Mouse (Mus musculus) gastrocnemius, postnatal 4 days (tissue): ENCODE data around the gene Scand1. TPM values are rescaled to one million over a fixed set of nuclear protein-coding genes. Genes with fewer than 3 reads are reported as not detected.

ENCODE experiments used
- DNase-seq, 2 experiments: peaks; one replicate each; pipeline ENCODE4 v3.0.0; 2021 to 2022; ENCODE audit warnings: low spot score in 2 of 2, mixed read lengths in 2 of 2
- total RNA-seq, 2 experiments: library from RNA; stranded (reverse); gene quantifications; 2 replicates each; pipeline ENCODE4 v1.2.3; 2021

The Scand1 gene
- total RNA-seq, 2 experiments from 2014 or later, result 63.7 to 76.2 TPM

GRCm38 (mm10) chr2:156310455-156310854 is 2.0 kb downstream of the Scand1 start:
- no peak for DNase-seq

- DNase-seq, result no peak
These were observed 2.6 kb downstream of the Scand1 start for GRCm38 (mm10) chr2:156309948-156310347.

GRCm38 (mm10) chr2:156307261-156307660 is 5.2 kb downstream of the Scand1 start:
- DNase-seq, result no peak

GRCm38 (mm10) chr2:156305818-156306217 is 6.7 kb downstream of the Scand1 start:
- DNase-seq, result no peak

GRCm38 (mm10) chr2:156304351-156304750 is 8.2 kb downstream of the Scand1 start:
- DNase-seq, result no peak

GRCm38 (mm10) chr2:156302063-156302462 is 10.4 kb downstream of the Scand1 start:
- no peak for DNase-seq

- DNase-seq, result no peak
These were observed 14.0 kb downstream of the Scand1 start for GRCm38 (mm10) chr2:156298458-156298857.

GRCm38 (mm10) chr2:156297653-156298052 is 14.9 kb downstream of the Scand1 start:
- DNase-seq, result peak in 1 of 2 experiments; percentile 28

GRCm38 (mm10) chr2:156296190-156296589 is 16.3 kb downstream of the Scand1 start:
- DNase-seq, result no peak

- DNase-seq, result no peak
These were observed 16.9 kb downstream of the Scand1 start for GRCm38 (mm10) chr2:156295601-156296063.

- no peak for DNase-seq
These were observed 20.5 kb downstream of the Scand1 start for GRCm38 (mm10) chr2:156291998-156292397.

GRCm38 (mm10) chr2:156289552-156290160 is 22.8 kb downstream of the Scand1 start:
- no peak for DNase-seq

GRCm38 (mm10) chr2:156288222-156288621 is 24.3 kb downstream of the Scand1 start:
- DNase-seq, result no peak

- DNase-seq, result no peak
These were observed 25.8 kb downstream of the Scand1 start for GRCm38 (mm10) chr2:156286733-156287132.

- DNase-seq, result no peak
These were observed 27.3 kb downstream of the Scand1 start for GRCm38 (mm10) chr2:156285161-156285560.

- DNase-seq, result no peak
These were observed 31.3 kb downstream of the Scand1 start for GRCm38 (mm10) chr2:156281227-156281626.

GRCm38 (mm10) chr2:156278226-156279017 is 34.1 kb downstream of the Scand1 start:
- DNase-seq, result peak; percentile 42 to 83

GRCm38 (mm10) chr2:156272553-156272952 is 40.0 kb downstream of the Scand1 start:
- DNase-seq, result no peak

GRCm38 (mm10) chr2:156267636-156268035 is 44.9 kb downstream of the Scand1 start:
- no peak for DNase-seq

GRCm38 (mm10) chr2:156263204-156263893 is 49.2 kb downstream of the Scand1 start:
- DNase-seq, result no peak
